ENCODE assay signal across 29 mouse cellular contexts in genomic region chr1:74230992-74231391, GRCm38 (mm10). TPM values are rescaled to one million over a fixed set of nuclear protein-coding genes. Genes with fewer than 3 reads are reported as not detected.
DNase-seq lines count a peak whose midpoint lies in the region; ATAC-seq and TF ChIP-seq lines count a peak whose summit lies in the region.
"Had no signal": no experiment of that assay in that cellular context is flagged by ENCODE, and none has a peak within 500 bp of the region (broad histone marks: within the 10 kb centered on the region; RNA-seq: fewer than 3 reads in every experiment).

No protein-coding gene starts in this region.

- no peak for TF ChIP-seq POLR2A in liver, adult 2 months (IDR thresholded peaks at IDR 0.05; ENCODE audit: extremely low read depth, insufficient read depth, low read length)

- no peak for DNase-seq in liver, adult 2 months (ENCODE audit: extremely low read depth, low read depth, low spot score)
- no peak for DNase-seq in liver, embryonic 13.5 days
- DNase-seq in liver, postnatal 0 days: no peak
- DNase-seq in forebrain, embryonic 11.5 days (ENCODE audit: low spot score): no peak
- DNase-seq: adrenal gland, adult 2 months; adrenal gland, postnatal 10 days; adrenal gland, postnatal 25 days; cerebellum, adult 11 months; cerebellum, adult 18-20 months; cerebellum, adult 8-10 months; cerebellum, adult 9-11 months; cerebellum, postnatal 14 days; cerebellum, postnatal 36 days; embryo, embryonic 11 days had no signal

- H3K79me2 ChIP-seq in liver, adult 2 months (ENCODE audit: control insufficient read depth, insufficient read depth, low read length): no peaks in the 10 kb centered on the region

- TF ChIP-seq CTCF in liver, adult 2 months (IDR thresholded peaks at IDR 0.05; ENCODE audit: low read depth, low read length): no peak
- TF ChIP-seq CTCF in liver, postnatal 0 days (IDR thresholded peaks at IDR 0.05; ENCODE audit: low read depth): no peak

- H3K9me3 ChIP-seq in liver, embryonic 12.5 days (replicated peaks): no peaks in the 10 kb centered on the region
- H3K9me3 ChIP-seq in liver, embryonic 13.5 days (replicated peaks): no peaks in the 10 kb centered on the region
- H3K9me3 ChIP-seq in liver, postnatal 0 days (ENCODE audit: low read length): no peaks in the 10 kb centered on the region
- H3K9me3 ChIP-seq in forebrain, embryonic 11.5 days (ENCODE audit: control insufficient read depth, low read length): no peaks in the 10 kb centered on the region
- H3K9me3 ChIP-seq: embryonic facial prominence, embryonic 13.5 days; embryonic facial prominence, embryonic 15.5 days; forebrain, embryonic 10.5 days; forebrain, embryonic 13.5 days; forebrain, embryonic 15.5 days had no signal

- no peaks in the 10 kb centered on the region for H3K36me3 ChIP-seq in liver, adult 2 months (ENCODE audit: control insufficient read depth, insufficient read depth, low read length)
- H3K36me3 ChIP-seq in liver, embryonic 12.5 days: no peaks in the 10 kb centered on the region
- H3K36me3 ChIP-seq in liver, embryonic 13.5 days: no peaks in the 10 kb centered on the region
- H3K36me3 ChIP-seq in liver, postnatal 0 days (replicated peaks; ENCODE audit: insufficient read depth, low read length): no peaks in the 10 kb centered on the region
- H3K36me3 ChIP-seq in forebrain, embryonic 11.5 days (ENCODE audit: control insufficient read depth, insufficient read depth, low read length): no peaks in the 10 kb centered on the region
- H3K36me3 ChIP-seq: embryonic facial prominence, embryonic 13.5 days; embryonic facial prominence, embryonic 15.5 days; forebrain, embryonic 10.5 days; forebrain, embryonic 15.5 days had no signal

- no peak overlapping the region for H3K4me2 ChIP-seq in liver, embryonic 12.5 days
- no peak overlapping the region for H3K4me2 ChIP-seq in liver, embryonic 13.5 days
- H3K4me2 ChIP-seq in liver, postnatal 0 days (ENCODE audit: low read depth, low read length): no peak overlapping the region
- H3K4me2 ChIP-seq in forebrain, embryonic 11.5 days (ENCODE audit: low read depth, low read length, severe bottlenecking): no peak overlapping the region
- H3K4me2 ChIP-seq: embryonic facial prominence, embryonic 13.5 days; embryonic facial prominence, embryonic 15.5 days; forebrain, embryonic 13.5 days; forebrain, embryonic 15.5 days had no signal

- peaks cover 4% of the 10 kb centered on the region for H3K4me1 ChIP-seq in liver, adult 2 months (ENCODE audit: control insufficient read depth, insufficient read depth, low read length)
- peaks cover 20% of the 10 kb centered on the region for H3K4me1 ChIP-seq in liver, embryonic 12.5 days
- peaks cover 25% of the 10 kb centered on the region for H3K4me1 ChIP-seq in liver, embryonic 13.5 days (replicated peaks)
- peaks cover 6% of the 10 kb centered on the region; the same call in 1 of the 2 replicates for H3K4me1 ChIP-seq in liver, postnatal 0 days (ENCODE audit: insufficient read depth)
- no peaks in the 10 kb centered on the region for H3K4me1 ChIP-seq in forebrain, embryonic 11.5 days (replicated peaks; ENCODE audit: control insufficient read depth, insufficient read depth, low read length)
- H3K4me1 ChIP-seq: embryonic facial prominence, embryonic 13.5 days; embryonic facial prominence, embryonic 15.5 days; forebrain, embryonic 13.5 days; forebrain, embryonic 15.5 days had no signal

- TF ChIP-seq EP300 in liver, postnatal 0 days (IDR thresholded peaks at IDR 0.05; ENCODE audit: low read depth): no peak

- H3K27ac ChIP-seq in liver, adult 2 months (replicated peaks; ENCODE audit: insufficient read depth, low read depth, low read length): peak overlapping the region; percentile 82
- no peak overlapping the region for H3K27ac ChIP-seq in liver, embryonic 12.5 days
- H3K27ac ChIP-seq in liver, embryonic 13.5 days: no peak overlapping the region
- H3K27ac ChIP-seq in liver, postnatal 0 days (ENCODE audit: low read depth): no peak overlapping the region
- H3K27ac ChIP-seq in forebrain, embryonic 11.5 days (ENCODE audit: low read depth, low read length): no peak overlapping the region
- H3K27ac ChIP-seq: embryonic facial prominence, embryonic 13.5 days; embryonic facial prominence, embryonic 15.5 days; forebrain, embryonic 10.5 days; forebrain, embryonic 13.5 days; forebrain, embryonic 15.5 days had no signal

- H3K9ac ChIP-seq in liver, adult 2 months (ENCODE audit: low read depth, low read length): no peak overlapping the region
- H3K9ac ChIP-seq in liver, embryonic 12.5 days: no peak overlapping the region
- no peak overlapping the region for H3K9ac ChIP-seq in liver, embryonic 13.5 days
- H3K9ac ChIP-seq in liver, postnatal 0 days (replicated peaks): no peak overlapping the region
- no peak overlapping the region for H3K9ac ChIP-seq in forebrain, embryonic 11.5 days (ENCODE audit: low read length)
- H3K9ac ChIP-seq: embryonic facial prominence, embryonic 13.5 days; embryonic facial prominence, embryonic 15.5 days; forebrain, embryonic 13.5 days; forebrain, embryonic 15.5 days had no signal

- H3K4me3 ChIP-seq in liver, adult 2 months (ENCODE audit: insufficient read depth, low read depth, low read length): no peak overlapping the region
- no peak overlapping the region for H3K4me3 ChIP-seq in liver, embryonic 12.5 days
- no peak overlapping the region for H3K4me3 ChIP-seq in liver, embryonic 13.5 days (replicated peaks)
- no peak overlapping the region for H3K4me3 ChIP-seq in liver, postnatal 0 days (ENCODE audit: low read depth, low read length)
- no peak overlapping the region for H3K4me3 ChIP-seq in forebrain, embryonic 11.5 days (ENCODE audit: low read depth, low read length)
- H3K4me3 ChIP-seq: embryonic facial prominence, embryonic 13.5 days; embryonic facial prominence, embryonic 15.5 days; erythroblast, embryonic 14.5 days; forebrain, embryonic 10.5 days; forebrain, embryonic 13.5 days; forebrain, embryonic 15.5 days had no signal

- WGBS in liver, adult 2 months: 70% methylated on average over 1 of the region's 1 CpGs
- no CpG with 5 or more reads among the region's 1 CpGs for WGBS in liver, embryonic 12.5 days (ENCODE audit: insufficient replicate concordance)
- WGBS in liver, embryonic 13.5 days (ENCODE audit: insufficient replicate concordance): no CpG with 5 or more reads among the region's 1 CpGs
- WGBS in liver, postnatal 0 days (ENCODE audit: insufficient replicate concordance): 33% methylated on average over 1 of the region's 1 CpGs
- WGBS in forebrain, embryonic 11.5 days: no CpG with 5 or more reads among the region's 1 CpGs

- no peak for ATAC-seq in liver, embryonic 12.5 days
- peak; percentile 70 for ATAC-seq in liver, embryonic 13.5 days (ENCODE audit: low read depth)
- no peak for ATAC-seq in liver, postnatal 0 days
- ATAC-seq in megakaryocyte-erythroid progenitor cell, adult 5-6 weeks (replicated peaks; ENCODE audit: low FRiP score, low TSS enrichment, poor library complexity, severe bottlenecking): peak; percentile 67
- ATAC-seq in forebrain, embryonic 11.5 days (replicated peaks; ENCODE audit: low FRiP score): no peak
- ATAC-seq: forebrain, embryonic 13.5 days; forebrain, embryonic 15.5 days had no signal

- no peaks in the 10 kb centered on the region for H3K27me3 ChIP-seq in liver, adult 2 months (ENCODE audit: control insufficient read depth, insufficient read depth, low read length)
- no peaks in the 10 kb centered on the region for H3K27me3 ChIP-seq in liver, embryonic 12.5 days (replicated peaks)
- H3K27me3 ChIP-seq in liver, embryonic 13.5 days: no peaks in the 10 kb centered on the region
- H3K27me3 ChIP-seq in liver, postnatal 0 days (ENCODE audit: insufficient read depth, low read length): no peaks in the 10 kb centered on the region
- no peaks in the 10 kb centered on the region for H3K27me3 ChIP-seq in forebrain, embryonic 11.5 days (ENCODE audit: control insufficient read depth, insufficient read depth, low read length)
- H3K27me3 ChIP-seq: embryonic facial prominence, embryonic 13.5 days; embryonic facial prominence, embryonic 15.5 days; forebrain, embryonic 13.5 days; forebrain, embryonic 15.5 days had no signal

RNA-seq across cellular contexts. Expression of gene Arpc2, which starts 4.9 kb away (rescaled TPM):
- 83.4 and 96.3 TPM in 2 replicates for total RNA-seq in liver, adult 2 months (2014; rRNA removed)
- 59.2 and 70.5 TPM in 2 replicates for polyA plus RNA-seq in liver, adult 2 months (2012; rRNA removed)
- 268 and 269 TPM in 2 replicates for polyA plus RNA-seq in liver, embryonic 12.5 days (2016; fragmentation: Nextera tagmentation; extraction: Ambion mirVana)
- 226 and 264 TPM in 2 replicates for polyA plus RNA-seq in liver, embryonic 13.5 days (2015; fragmentation: Nextera tagmentation; extraction: Ambion mirVana)
- polyA plus RNA-seq in liver, postnatal 0 days (2015; fragmentation: Nextera tagmentation; extraction: Ambion mirVana): 238 and 254 TPM in 2 replicates
- 211 and 242 TPM in 2 replicates for total RNA-seq in megakaryocyte-erythroid progenitor cell, adult 5-6 weeks (2014; fragmentation: Nextera tagmentation)
- 228 and 233 TPM in 2 replicates for total RNA-seq in megakaryocyte-erythroid progenitor cell, adult 5-6 weeks (2017)
- polyA plus RNA-seq in forebrain, embryonic 11.5 days (2014; fragmentation: Nextera tagmentation; extraction: Ambion mirVana): 303 and 310 TPM in 2 replicates

RNA-seq across cellular contexts. Expression of gene Cxcr1, which starts 36.6 kb away (rescaled TPM):
- not detected in 2 replicates for total RNA-seq in liver, adult 2 months (2014; rRNA removed)
- not detected in 2 replicates for polyA plus RNA-seq in liver, adult 2 months (2012; rRNA removed)
- polyA plus RNA-seq in liver, embryonic 12.5 days (2016; fragmentation: Nextera tagmentation; extraction: Ambion mirVana): not detected in 2 replicates
- not detected in 2 replicates for polyA plus RNA-seq in liver, embryonic 13.5 days (2015; fragmentation: Nextera tagmentation; extraction: Ambion mirVana)
- polyA plus RNA-seq in liver, postnatal 0 days (2015; fragmentation: Nextera tagmentation; extraction: Ambion mirVana): not detected in 2 replicates
- total RNA-seq in megakaryocyte-erythroid progenitor cell, adult 5-6 weeks (2014; fragmentation: Nextera tagmentation): not detected in 2 replicates
- total RNA-seq in megakaryocyte-erythroid progenitor cell, adult 5-6 weeks (2017): not detected in 2 replicates
- polyA plus RNA-seq in forebrain, embryonic 11.5 days (2014; fragmentation: Nextera tagmentation; extraction: Ambion mirVana): not detected in 2 replicates
- total RNA-seq: adrenal gland, adult 2 months; adrenal gland, postnatal 10 days; adrenal gland, postnatal 25 days; adrenal gland, postnatal 4 days; common myeloid progenitor, adult 5-6 weeks; ES-E14; MEL had no signal
- polyA plus RNA-seq: adrenal gland, adult 2 months; brain, embryonic 14.5 days; C2C12; embryonic facial prominence, embryonic 11.5 days; embryonic facial prominence, embryonic 13.5 days; embryonic facial prominence, embryonic 15.5 days; erythroblast, embryonic 14.5 days; forebrain, embryonic 10.5 days; forebrain, embryonic 13.5 days; forebrain, embryonic 15.5 days had no signal

RNA-seq across cellular contexts. Expression of gene Gpbar1, which starts 47.4 kb away (rescaled TPM):
- not detected in 2 replicates for total RNA-seq in liver, adult 2 months (2014; rRNA removed)
- polyA plus RNA-seq in liver, adult 2 months (2012; rRNA removed): 0.11 and 0.20 TPM in 2 replicates
- 1.2 and 1.5 TPM in 2 replicates for polyA plus RNA-seq in liver, embryonic 12.5 days (2016; fragmentation: Nextera tagmentation; extraction: Ambion mirVana)
- 0.64 and 0.75 TPM in 2 replicates for polyA plus RNA-seq in liver, embryonic 13.5 days (2015; fragmentation: Nextera tagmentation; extraction: Ambion mirVana)
- 0.20 and 0.22 TPM in 2 replicates for polyA plus RNA-seq in liver, postnatal 0 days (2015; fragmentation: Nextera tagmentation; extraction: Ambion mirVana)
- 1.0 TPM in 1 of 2 replicates, not detected in the other for total RNA-seq in megakaryocyte-erythroid progenitor cell, adult 5-6 weeks (2014; fragmentation: Nextera tagmentation)
- not detected in 2 replicates for total RNA-seq in megakaryocyte-erythroid progenitor cell, adult 5-6 weeks (2017)
- polyA plus RNA-seq in forebrain, embryonic 11.5 days (2014; fragmentation: Nextera tagmentation; extraction: Ambion mirVana): not detected in 2 replicates
- total RNA-seq: adrenal gland, adult 2 months; adrenal gland, postnatal 25 days; common myeloid progenitor, adult 5-6 weeks; MEL had no signal
- polyA plus RNA-seq: C2C12; embryonic facial prominence, embryonic 15.5 days; erythroblast, embryonic 14.5 days; forebrain, embryonic 13.5 days; forebrain, embryonic 15.5 days had no signal

RNA-seq across cellular contexts. Expression of gene Aamp, which starts 53.5 kb away (rescaled TPM):
- total RNA-seq in liver, adult 2 months (2014; rRNA removed): 112 and 115 TPM in 2 replicates
- polyA plus RNA-seq in liver, adult 2 months (2012; rRNA removed): 156 TPM in 2 replicates
- 119 and 120 TPM in 2 replicates for polyA plus RNA-seq in liver, embryonic 12.5 days (2016; fragmentation: Nextera tagmentation; extraction: Ambion mirVana)
- polyA plus RNA-seq in liver, embryonic 13.5 days (2015; fragmentation: Nextera tagmentation; extraction: Ambion mirVana): 104 and 107 TPM in 2 replicates
- 105 and 109 TPM in 2 replicates for polyA plus RNA-seq in liver, postnatal 0 days (2015; fragmentation: Nextera tagmentation; extraction: Ambion mirVana)
- total RNA-seq in megakaryocyte-erythroid progenitor cell, adult 5-6 weeks (2014; fragmentation: Nextera tagmentation): 78.9 and 90.5 TPM in 2 replicates
- 84.4 and 95.3 TPM in 2 replicates for total RNA-seq in megakaryocyte-erythroid progenitor cell, adult 5-6 weeks (2017)
- 185 and 205 TPM in 2 replicates for polyA plus RNA-seq in forebrain, embryonic 11.5 days (2014; fragmentation: Nextera tagmentation; extraction: Ambion mirVana)

RNA-seq across cellular contexts. Expression of gene Pnkd, which starts 53.7 kb away (rescaled TPM):
- total RNA-seq in liver, adult 2 months (2014; rRNA removed): 28.0 and 34.4 TPM in 2 replicates
- polyA plus RNA-seq in liver, adult 2 months (2012; rRNA removed): 130 and 138 TPM in 2 replicates
- polyA plus RNA-seq in liver, embryonic 12.5 days (2016; fragmentation: Nextera tagmentation; extraction: Ambion mirVana): 45.7 and 48.7 TPM in 2 replicates
- polyA plus RNA-seq in liver, embryonic 13.5 days (2015; fragmentation: Nextera tagmentation; extraction: Ambion mirVana): 36.5 and 39.8 TPM in 2 replicates
- polyA plus RNA-seq in liver, postnatal 0 days (2015; fragmentation: Nextera tagmentation; extraction: Ambion mirVana): 46.7 and 50.0 TPM in 2 replicates
- total RNA-seq in megakaryocyte-erythroid progenitor cell, adult 5-6 weeks (2014; fragmentation: Nextera tagmentation): 22.4 and 50.1 TPM in 2 replicates
- 14.1 and 22.8 TPM in 2 replicates for total RNA-seq in megakaryocyte-erythroid progenitor cell, adult 5-6 weeks (2017)
- 95.3 and 98.4 TPM in 2 replicates for polyA plus RNA-seq in forebrain, embryonic 11.5 days (2014; fragmentation: Nextera tagmentation; extraction: Ambion mirVana)

Comparison
In these comparisons a context has a peak if more than half of its experiments do, and no peak if none do; other contexts are left out.
1. ATAC-seq: peak in liver, embryonic 13.5 days (single experiment) and megakaryocyte-erythroid progenitor cell, adult 5-6 weeks (single experiment); none in liver, embryonic 12.5 days (single experiment), liver, postnatal 0 days (single experiment) and forebrain, embryonic 11.5 days (single experiment).